Mouse (Mus musculus) heart, embryonic 15.5 days (tissue): ENCODE results near the gene Map9. TPM values are rescaled to one million over a fixed set of nuclear protein-coding genes. Genes with fewer than 3 reads are reported as not detected.
A peak's percentile ranks its signal among the peaks of the same experiment; 100 is the strongest.

Experiments used
- ATAC-seq: fragments of 200-750 bp; cut with Nextera tagmentation; replicated peaks from 2 replicates; pipeline ENCODE4 v1.8.0; 2017; ENCODE audit warnings: low read depth, moderate TSS enrichment; ENCODE audit not compliant: insufficient number of reproducible peaks, insufficient read depth, low FRiP score
- H3K27ac ChIP-seq: fragments of 300-500 bp; sonication (generic); 2 replicates; pipeline ENCODE4 v1.5.1; 2015; ENCODE audit warnings: mild to moderate bottlenecking, inconsistent platforms
- H3K27me3 ChIP-seq: fragments of 300-500 bp; sonication (generic); 2 replicates; pipeline ENCODE4 v1.6.1; 2015; ENCODE audit warnings: inconsistent platforms
- H3K36me3 ChIP-seq: fragments of 300-500 bp; sonication (generic); 2 replicates; pipeline ENCODE4 v1.6.1; 2015; ENCODE audit warnings: mild to moderate bottlenecking, inconsistent platforms
- H3K4me1 ChIP-seq: fragments of 300-500 bp; sonication (generic); replicated peaks from 2 replicates; pipeline ENCODE4 v1.6.1; 2015; ENCODE audit warnings: inconsistent platforms
- H3K4me2 ChIP-seq: fragments of 300-500 bp; sonication (generic); 2 replicates; pipeline ENCODE4 v1.6.1; 2015; ENCODE audit warnings: inconsistent platforms, mild to moderate bottlenecking, moderate library complexity
- H3K4me3 ChIP-seq: fragments of 300-500 bp; sonication (generic); 2 replicates; pipeline ENCODE4 v1.5.1; 2015; ENCODE audit warnings: mild to moderate bottlenecking, inconsistent platforms
- H3K9ac ChIP-seq: fragments of 300-500 bp; sonication (generic); 2 replicates; pipeline ENCODE4 v1.6.1; 2015; ENCODE audit warnings: mild to moderate bottlenecking, inconsistent platforms
- H3K9me3 ChIP-seq: fragments of 300-500 bp; sonication (generic); replicated peaks from 2 replicates; pipeline ENCODE4 v1.6.1; 2016; ENCODE audit warnings: inconsistent platforms
- WGBS: fragments of 180-500 bp; shearing (Covaris S2); methylation state at CpG from one replicate; pipeline ENCODE4 v1.1.7; 2015; ENCODE audit warnings: mixed read lengths; 5-methylcytosine and 5-hydroxymethylcytosine counted together
- polyA plus RNA-seq: library from polyadenylated mRNA; unstranded; fragments of >200 nt; fragmentation: Nextera tagmentation; extraction: Ambion mirVana; gene quantifications from 2 replicates; pipeline ENCODE4 v1.2.1, GENCODE M21; 2015

Map9 gene
- polyA plus RNA-seq, 1 experiment from 2014 or later: 7.2 TPM

DNA sequence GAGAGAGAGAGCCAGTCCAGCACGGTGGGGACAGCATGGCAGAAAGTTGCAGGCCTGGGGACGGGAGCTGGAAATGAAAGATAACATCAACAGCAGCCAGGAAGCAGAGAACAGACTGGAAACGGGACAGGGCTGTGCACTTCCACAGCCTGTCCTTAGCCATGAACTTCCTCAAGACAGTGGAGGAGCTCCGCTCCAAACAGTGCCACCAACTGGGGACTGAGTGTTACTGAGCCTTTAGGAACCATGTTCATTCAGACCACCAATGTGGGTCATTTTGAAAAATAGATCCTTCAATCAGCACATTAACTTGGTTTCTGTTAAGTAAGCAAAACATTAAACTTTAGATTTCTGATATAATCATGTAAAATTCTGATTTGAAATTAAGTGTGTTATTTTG is 4.6 kb downstream of the Map9 start:
- no peaks in the 10 kb centered on the region for H3K27me3 ChIP-seq

GRCm38 (mm10) chr3:82364505-82364904 is 6.7 kb downstream of the Map9 start:
- ATAC-seq: no peak
- no peak overlapping the region for H3K27ac ChIP-seq
- WGBS: 74% methylated on average over 8 of the region's 8 CpGs

More for the DNA sequence above, 4.6 kb downstream of the Map9 start:
- no peak overlapping the region for H3K4me3 ChIP-seq
- H3K4me2 ChIP-seq: peak overlapping the region; percentile 20; the same call in 1 of the 2 replicates
- H3K9me3 ChIP-seq: no peaks in the 10 kb centered on the region
- no peak overlapping the region for H3K9ac ChIP-seq
- peaks cover 8% of the 10 kb centered on the region for H3K4me1 ChIP-seq
- H3K27ac ChIP-seq: no peak overlapping the region
- H3K36me3 ChIP-seq: 0 out of 2 replicates have a peak, but pooled peaks cover 6% of the 10 kb centered on the region
- ATAC-seq: no peak
- 13% methylated on average over 4 of the region's 4 CpGs for WGBS

DNA sequence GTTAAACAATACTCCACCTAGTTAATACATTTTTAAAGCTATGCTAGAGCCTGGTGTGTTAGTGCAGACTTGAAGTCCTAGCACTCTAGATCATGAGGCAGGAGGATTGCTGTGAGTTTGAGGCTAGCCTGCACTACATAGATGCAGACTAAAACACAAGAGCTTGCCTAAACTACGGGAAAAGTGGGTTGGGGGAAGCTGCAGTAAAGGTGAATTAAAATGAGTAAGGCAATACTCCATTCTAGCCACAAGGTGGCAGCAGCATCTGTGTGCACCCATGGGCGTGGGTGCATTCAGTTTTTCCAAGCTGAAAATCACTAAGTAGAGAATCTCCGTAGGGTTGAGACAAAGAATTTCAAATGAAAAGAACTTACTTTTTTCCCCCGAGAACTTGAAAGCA is 7.1 kb downstream of the Map9 start:
- H3K4me2 ChIP-seq: no peak overlapping the region
- H3K9ac ChIP-seq: no peak overlapping the region
- ATAC-seq: no peak
- WGBS: 17% methylated on average over 4 of the region's 4 CpGs
- no peaks in the 10 kb centered on the region for H3K9me3 ChIP-seq
- peaks cover 13% of the 10 kb centered on the region for H3K4me1 ChIP-seq
- H3K27me3 ChIP-seq: no peaks in the 10 kb centered on the region
- no peak overlapping the region for H3K27ac ChIP-seq
- H3K4me3 ChIP-seq: no peak overlapping the region
- H3K36me3 ChIP-seq: 0 out of 2 replicates have a peak, but pooled peaks cover 6% of the 10 kb centered on the region

More at GRCm38 (mm10) chr3:82364505-82364904, 6.7 kb downstream of the Map9 start:
- H3K9me3 ChIP-seq: no peaks in the 10 kb centered on the region
- peaks cover 9% of the 10 kb centered on the region; the same call in 1 of the 2 replicates for H3K4me1 ChIP-seq
- no peak overlapping the region for H3K9ac ChIP-seq
- H3K36me3 ChIP-seq: 0 out of 2 replicates have a peak, but pooled peaks cover 6% of the 10 kb centered on the region
- no peak overlapping the region for H3K4me3 ChIP-seq
- no peaks in the 10 kb centered on the region for H3K27me3 ChIP-seq
- no peak overlapping the region for H3K4me2 ChIP-seq

GRCm38 (mm10) chr3:82369063-82369860 is 11.4 kb downstream of the Map9 start:
- Histone ChIP-seq H3K9ac (no peak overlapping the region), H3K9me3 (no peaks in the 10 kb centered on the region), H3K4me3 (0 out of 2 replicates have a peak overlapping the region, but pooled peaks have one; percentile 5), H3K27ac (peak overlapping the region; percentile 95), H3K4me2 (peak overlapping the region; percentile 44), H3K36me3 (no peaks in the 10 kb centered on the region), H3K27me3 (no peaks in the 10 kb centered on the region), H3K4me1 (peaks cover 23% of the 10 kb centered on the region)
- peak; percentile 95 for ATAC-seq
- 49% methylated on average over 21 of the region's 21 CpGs for WGBS

DNA sequence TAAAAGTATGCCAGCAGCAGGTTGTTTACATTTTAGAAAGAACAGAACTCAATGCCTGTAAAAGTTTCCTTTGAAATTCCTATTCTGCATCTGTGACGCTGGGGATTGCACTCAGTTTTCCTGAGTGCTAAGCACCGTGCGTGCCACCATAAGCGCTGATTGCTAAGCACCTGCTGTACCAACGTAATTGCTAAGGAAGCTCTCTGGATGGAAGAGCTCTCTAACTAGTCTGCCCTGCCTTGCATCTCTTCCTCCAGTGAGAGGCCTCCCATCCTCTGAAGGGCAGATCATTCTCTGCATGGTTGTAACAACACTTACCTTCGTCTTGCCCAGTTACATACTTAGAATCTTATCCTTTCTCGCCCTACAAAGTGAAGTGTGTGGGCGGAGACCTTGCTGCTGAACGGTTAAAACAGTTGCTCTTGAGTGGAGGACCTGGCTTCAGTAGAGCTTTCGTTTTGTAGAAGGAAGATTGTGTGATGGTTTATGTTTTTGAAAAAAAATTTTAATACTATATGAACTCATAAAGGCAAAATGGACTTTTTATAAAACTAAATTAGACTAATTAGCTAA is 12.7 kb downstream of the Map9 start:
- WGBS: 55% methylated on average over 10 of the region's 10 CpGs
- ATAC-seq: peak; percentile 66
- Histone ChIP-seq H3K27me3 (no peaks in the 10 kb centered on the region), H3K9ac (no peak overlapping the region), H3K4me2 (peak overlapping the region; percentile 44), H3K9me3 (no peaks in the 10 kb centered on the region), H3K4me1 (peaks cover 23% of the 10 kb centered on the region), H3K27ac (peak overlapping the region; percentile 95), H3K4me3 (peak overlapping the region; percentile 15; the same call in 1 of the 2 replicates), H3K36me3 (0 out of 2 replicates have a peak, but pooled peaks cover 1% of the 10 kb centered on the region)

DNA sequence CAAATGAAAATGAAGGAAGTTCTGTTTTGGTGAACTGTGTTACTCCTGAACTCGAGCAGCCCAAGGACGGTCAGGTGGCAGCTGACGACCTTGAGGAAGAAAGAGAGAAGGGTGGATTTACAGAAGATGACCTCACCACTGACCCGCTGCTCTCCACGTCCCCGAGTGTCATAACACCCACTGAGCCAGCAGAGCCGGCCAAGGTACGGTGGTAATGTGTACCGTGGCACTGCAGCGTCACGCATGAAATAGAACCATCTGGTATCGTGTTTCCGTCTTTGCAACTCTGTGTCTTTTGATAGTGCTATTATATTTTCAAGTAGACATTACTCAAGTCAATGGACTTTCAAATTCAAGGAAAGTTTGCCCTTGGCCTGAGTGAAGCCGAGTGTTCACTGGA is 19.1 kb downstream of the Map9 start:
- ATAC-seq: no peak
- no peak overlapping the region for H3K27ac ChIP-seq
- no peaks in the 10 kb centered on the region for H3K9me3 ChIP-seq
- no peak overlapping the region for H3K4me3 ChIP-seq
- H3K36me3 ChIP-seq: peaks cover 20% of the 10 kb centered on the region
- H3K9ac ChIP-seq: no peak overlapping the region
- peaks cover 3% of the 10 kb centered on the region; the same call in 1 of the 2 replicates for H3K4me1 ChIP-seq
- no peak overlapping the region for H3K4me2 ChIP-seq
- 72% methylated on average over 14 of the region's 14 CpGs for WGBS
- no peaks in the 10 kb centered on the region for H3K27me3 ChIP-seq

DNA sequence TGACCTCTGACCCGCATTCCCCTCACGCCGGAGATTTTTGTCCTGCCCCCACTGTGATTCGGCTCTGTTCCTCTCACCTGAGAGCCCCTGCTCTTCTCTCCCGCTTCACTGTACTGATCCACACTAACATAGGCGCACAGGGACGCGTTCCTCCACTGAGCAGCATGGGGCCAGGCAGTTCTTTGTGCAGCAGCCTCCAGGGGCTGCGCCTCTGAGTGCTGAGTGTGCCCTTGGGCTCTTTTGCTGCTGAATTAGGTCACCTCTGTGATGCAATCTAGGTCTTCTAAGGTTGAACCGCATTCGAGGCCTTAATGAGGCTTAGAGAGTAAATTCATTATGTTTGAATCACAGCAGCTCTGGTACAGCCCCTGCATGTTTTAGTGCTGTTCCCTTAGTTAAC is 24.5 kb downstream of the Map9 start:
- 73% methylated on average over 11 of the region's 11 CpGs for WGBS
- no peak for ATAC-seq

DNA sequence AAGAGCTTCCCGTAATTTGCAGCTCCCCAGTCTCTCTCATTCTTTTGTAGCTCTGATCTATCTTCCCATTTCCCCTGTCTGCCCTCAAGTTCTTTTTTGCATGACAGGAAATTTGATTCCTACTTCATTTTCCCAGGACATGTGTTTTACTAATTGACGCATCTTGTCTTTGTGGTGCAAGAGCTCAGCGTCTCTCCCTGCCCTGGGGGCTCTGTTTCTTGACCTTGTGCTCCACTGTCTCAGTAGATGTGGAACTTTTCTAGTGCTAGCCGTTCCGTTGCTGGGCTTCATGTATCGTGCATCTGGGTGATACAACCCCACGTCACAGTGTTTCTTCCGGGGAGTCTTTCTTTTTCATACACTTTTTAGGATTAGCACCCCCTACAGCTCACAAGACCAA is 27.2 kb downstream of the Map9 start:
- Histone ChIP-seq H3K9ac (no peak overlapping the region), H3K4me2 (no peak overlapping the region), H3K9me3 (no peaks in the 10 kb centered on the region), H3K27me3 (no peaks in the 10 kb centered on the region), H3K4me1 (no peaks in the 10 kb centered on the region), H3K27ac (no peak overlapping the region), H3K4me3 (no peak overlapping the region), H3K36me3 (peaks cover 8% of the 10 kb centered on the region; the same call in 1 of the 2 replicates)
- no peak for ATAC-seq
- WGBS: 90% methylated on average over 8 of the region's 8 CpGs

More for the DNA sequence above, 24.5 kb downstream of the Map9 start:
- Histone ChIP-seq H3K36me3 (peaks cover 13% of the 10 kb centered on the region), H3K9me3 (no peaks in the 10 kb centered on the region), H3K9ac (no peak overlapping the region), H3K27ac (no peak overlapping the region), H3K4me3 (no peak overlapping the region), H3K4me1 (no peaks in the 10 kb centered on the region), H3K4me2 (no peak overlapping the region), H3K27me3 (no peaks in the 10 kb centered on the region)

DNA sequence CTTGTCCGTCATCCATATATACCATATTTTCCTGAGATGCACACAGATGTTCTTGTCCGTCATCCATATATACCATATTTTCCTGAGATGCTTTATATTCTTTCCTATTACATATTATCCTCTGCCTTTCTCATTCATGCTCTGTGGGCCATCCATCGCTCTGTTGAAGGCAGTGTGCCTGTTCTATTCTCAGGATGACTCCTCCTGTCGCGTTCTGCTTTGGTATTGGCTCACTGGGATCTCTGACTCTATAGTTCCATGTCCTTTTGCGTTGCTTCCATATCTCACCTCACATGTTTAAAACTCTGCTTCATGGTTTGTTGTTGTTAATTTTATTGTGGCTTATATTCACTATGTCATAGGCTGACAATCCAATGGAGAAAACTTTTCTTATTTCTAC is 48.0 kb downstream of the Map9 start:
- Histone ChIP-seq H3K36me3 (no peaks in the 10 kb centered on the region), H3K27me3 (no peaks in the 10 kb centered on the region), H3K27ac (no peak overlapping the region), H3K9ac (no peak overlapping the region), H3K4me3 (no peak overlapping the region), H3K4me1 (no peaks in the 10 kb centered on the region), H3K4me2 (no peak overlapping the region), H3K9me3 (no peaks in the 10 kb centered on the region)
- no peak for ATAC-seq
- WGBS: 82% methylated on average over 6 of the region's 6 CpGs

- H3K9ac ChIP-seq: no peak overlapping the region
- no peak overlapping the region for H3K4me2 ChIP-seq
- H3K4me1 ChIP-seq: no peaks in the 10 kb centered on the region
- WGBS: 58% methylated on average over 3 of the region's 3 CpGs
- ATAC-seq: no peak
- H3K36me3 ChIP-seq: no peaks in the 10 kb centered on the region
- no peak overlapping the region for H3K27ac ChIP-seq
- no peaks in the 10 kb centered on the region for H3K27me3 ChIP-seq
- H3K4me3 ChIP-seq: no peak overlapping the region
- H3K9me3 ChIP-seq: no peaks in the 10 kb centered on the region
These were observed 48.5 kb downstream of the Map9 start for GRCm38 (mm10) chr3:82406336-82406735.

GRCm38 (mm10) chr3:82407432-82407831 is 49.6 kb downstream of the Map9 start:
- H3K9ac ChIP-seq: no peak overlapping the region
- H3K27me3 ChIP-seq: no peaks in the 10 kb centered on the region
- WGBS: 63% methylated on average over 2 of the region's 2 CpGs
- H3K4me3 ChIP-seq: no peak overlapping the region
- H3K27ac ChIP-seq: no peak overlapping the region
- no peaks in the 10 kb centered on the region for H3K36me3 ChIP-seq
- H3K4me1 ChIP-seq: no peaks in the 10 kb centered on the region
- H3K4me2 ChIP-seq: no peak overlapping the region
- ATAC-seq: no peak
- H3K9me3 ChIP-seq: no peaks in the 10 kb centered on the region
